Mouse (Mus musculus) intestine, embryonic 15.5 days (tissue): ENCODE measurements around the gene Ltb4r1. TPM values are rescaled to one million over a fixed set of nuclear protein-coding genes. Genes with fewer than 3 reads are reported as not detected.

Experiments
- ATAC-seq: fragments of 200-750 bp; cut with Nextera tagmentation; 2 replicates; pipeline ENCODE4 v1.8.0; 2017; ENCODE audit warnings: moderate TSS enrichment, moderate library complexity
- H3K27ac ChIP-seq: fragments of 300-500 bp; sonication (generic); 2 replicates; pipeline ENCODE4 v1.5.1; 2015; ENCODE audit warnings: mild to moderate bottlenecking, inconsistent platforms
- H3K27me3 ChIP-seq: fragments of 300-500 bp; sonication (generic); replicated peaks from 2 replicates; pipeline ENCODE4 v1.6.1; 2015; ENCODE audit warnings: inconsistent platforms
- H3K36me3 ChIP-seq: fragments of 300-500 bp; sonication (generic); 2 replicates; pipeline ENCODE4 v1.6.1; 2015; ENCODE audit warnings: inconsistent platforms
- H3K4me1 ChIP-seq: fragments of 300-500 bp; sonication (generic); replicated peaks from 2 replicates; pipeline ENCODE4 v1.6.1; 2015; ENCODE audit warnings: inconsistent platforms
- H3K4me2 ChIP-seq: fragments of 300-500 bp; sonication (generic); replicated peaks from 2 replicates; pipeline ENCODE4 v1.6.1; 2015; ENCODE audit warnings: mild to moderate bottlenecking, inconsistent platforms
- H3K4me3 ChIP-seq: fragments of 300-500 bp; sonication (generic); replicated peaks from 2 replicates; pipeline ENCODE4 v1.5.1; 2015; ENCODE audit warnings: inconsistent platforms
- H3K9ac ChIP-seq: fragments of 300-500 bp; sonication (generic); 2 replicates; pipeline ENCODE4 v1.6.1; 2015; ENCODE audit warnings: inconsistent platforms
- H3K9me3 ChIP-seq: fragments of 300-500 bp; sonication (generic); 2 replicates; pipeline ENCODE4 v1.6.1; 2016; ENCODE audit warnings: inconsistent platforms
- WGBS: fragments of 180-500 bp; shearing (Covaris S2); methylation state at CpG from one replicate; pipeline ENCODE4 v1.1.7; 2015; 5-methylcytosine and 5-hydroxymethylcytosine counted together
- polyA plus RNA-seq: library from polyadenylated mRNA; unstranded; fragments of >200 nt; fragmentation: Nextera tagmentation; extraction: Ambion mirVana; gene quantifications from 2 replicates; pipeline ENCODE4 v1.2.1, GENCODE M21; 2015

Gene Ltb4r1
- polyA plus RNA-seq, 1 experiment from 2014 or later = 0.93 TPM

GRCm38 (mm10) chr14:55727889-55728685, 37.7 kb upstream of the Ltb4r1 start:
- 59% methylated on average over 8 of the region's 8 CpGs for WGBS
- no peak overlapping the region for H3K4me3 ChIP-seq
- no peaks in the 10 kb centered on the region for H3K36me3 ChIP-seq
- no peak for ATAC-seq
- no peak overlapping the region for H3K9ac ChIP-seq
- no peaks in the 10 kb centered on the region for H3K4me1 ChIP-seq
- H3K27me3 ChIP-seq = no peaks in the 10 kb centered on the region
- no peaks in the 10 kb centered on the region for H3K9me3 ChIP-seq
- no peak overlapping the region for H3K4me2 ChIP-seq
- H3K27ac ChIP-seq = no peak overlapping the region

GRCm38 (mm10) chr14:55730116-55730515, 35.6 kb upstream of the Ltb4r1 start:
- no peaks in the 10 kb centered on the region for H3K27me3 ChIP-seq
- H3K4me1 ChIP-seq = 0 out of 2 replicates have a peak, but pooled peaks cover 9% of the 10 kb centered on the region
- H3K4me2 ChIP-seq = no peak overlapping the region
- no peak overlapping the region for H3K9ac ChIP-seq
- no peak overlapping the region for H3K27ac ChIP-seq
- 82% methylated on average over 7 of the region's 7 CpGs for WGBS
- no peak overlapping the region for H3K4me3 ChIP-seq
- H3K36me3 ChIP-seq = no peaks in the 10 kb centered on the region
- no peak for ATAC-seq
- no peaks in the 10 kb centered on the region for H3K9me3 ChIP-seq

- no peak overlapping the region for H3K9ac ChIP-seq
- H3K4me2 ChIP-seq = no peak overlapping the region
- no peak for ATAC-seq
- H3K27ac ChIP-seq = no peak overlapping the region
- H3K27me3 ChIP-seq = no peaks in the 10 kb centered on the region
- H3K36me3 ChIP-seq = no peaks in the 10 kb centered on the region
- 83% methylated on average over 7 of the region's 7 CpGs for WGBS
- no peak overlapping the region for H3K4me3 ChIP-seq
- H3K4me1 ChIP-seq = 0 out of 2 replicates have a peak, but pooled peaks cover 9% of the 10 kb centered on the region
- no peaks in the 10 kb centered on the region for H3K9me3 ChIP-seq
These were observed 35.2 kb upstream of the Ltb4r1 start for GRCm38 (mm10) chr14:55730531-55731032.

- Histone ChIP-seq H3K36me3 (peaks cover 5% of the 10 kb centered on the region; the same call in 1 of the 2 replicates), H3K4me1 (0 out of 2 replicates have a peak, but pooled peaks cover 21% of the 10 kb centered on the region), H3K9ac (no peak overlapping the region), H3K27me3 (no peaks in the 10 kb centered on the region), H3K9me3 (no peaks in the 10 kb centered on the region), H3K4me2 (no peak overlapping the region), H3K27ac (no peak overlapping the region), H3K4me3 (no peak overlapping the region)
- ATAC-seq = peak; percentile 59
- 55% methylated on average over 10 of the region's 10 CpGs for WGBS
These were observed 31.9 kb upstream of the Ltb4r1 start for GRCm38 (mm10) chr14:55733889-55734288.

- no peak overlapping the region for H3K4me2 ChIP-seq
- H3K9ac ChIP-seq = no peak overlapping the region
- H3K4me3 ChIP-seq = no peak overlapping the region
- H3K4me1 ChIP-seq = 0 out of 2 replicates have a peak, but pooled peaks cover 21% of the 10 kb centered on the region
- H3K9me3 ChIP-seq = no peaks in the 10 kb centered on the region
- ATAC-seq = peak; percentile 20
- H3K36me3 ChIP-seq = peaks cover 6% of the 10 kb centered on the region; the same call in 1 of the 2 replicates
- H3K27me3 ChIP-seq = no peaks in the 10 kb centered on the region
- 62% methylated on average over 7 of the region's 7 CpGs for WGBS
- no peak overlapping the region for H3K27ac ChIP-seq
These were observed 30.9 kb upstream of the Ltb4r1 start for GRCm38 (mm10) chr14:55734869-55735268.

- Histone ChIP-seq H3K4me3 (no peak overlapping the region), H3K9me3 (no peaks in the 10 kb centered on the region), H3K27me3 (no peaks in the 10 kb centered on the region), H3K27ac (peak overlapping the region; percentile 34; the same call in 1 of the 2 replicates), H3K4me2 (0 out of 2 replicates have a peak overlapping the region, but pooled peaks have one; percentile 26), H3K4me1 (0 out of 2 replicates have a peak, but pooled peaks cover 21% of the 10 kb centered on the region), H3K36me3 (peaks cover 10% of the 10 kb centered on the region), H3K9ac (no peak overlapping the region)
- peak; percentile 82 for ATAC-seq
- WGBS = 30% methylated on average over 3 of the region's 3 CpGs
These were observed 30.4 kb upstream of the Ltb4r1 start for GRCm38 (mm10) chr14:55735334-55735733.

- no peak overlapping the region for H3K9ac ChIP-seq
- 0 out of 2 replicates have a peak, but pooled peaks cover 21% of the 10 kb centered on the region for H3K4me1 ChIP-seq
- peaks cover 13% of the 10 kb centered on the region for H3K36me3 ChIP-seq
- no peak for ATAC-seq
- no peaks in the 10 kb centered on the region for H3K27me3 ChIP-seq
- H3K27ac ChIP-seq = peak overlapping the region; percentile 34; the same call in 1 of the 2 replicates
- H3K4me2 ChIP-seq = peak overlapping the region; percentile 26; the same call in 1 of the 2 replicates
- H3K9me3 ChIP-seq = no peaks in the 10 kb centered on the region
- 56% methylated on average over 4 of the region's 4 CpGs for WGBS
- no peak overlapping the region for H3K4me3 ChIP-seq
These were observed 30.0 kb upstream of the Ltb4r1 start for GRCm38 (mm10) chr14:55735758-55736157.

- peaks cover 13% of the 10 kb centered on the region for H3K36me3 ChIP-seq
- H3K9me3 ChIP-seq = no peaks in the 10 kb centered on the region
- no peaks in the 10 kb centered on the region for H3K27me3 ChIP-seq
- no peak overlapping the region for H3K9ac ChIP-seq
- no peak overlapping the region for H3K4me3 ChIP-seq
- ATAC-seq = no peak
- H3K4me2 ChIP-seq = no peak overlapping the region
- WGBS = 75% methylated on average over 9 of the region's 9 CpGs
- H3K4me1 ChIP-seq = 0 out of 2 replicates have a peak, but pooled peaks cover 21% of the 10 kb centered on the region
- no peak overlapping the region for H3K27ac ChIP-seq
These were observed 28.6 kb upstream of the Ltb4r1 start for GRCm38 (mm10) chr14:55737086-55737687.

- Histone ChIP-seq H3K27ac (no peak overlapping the region), H3K9ac (0 out of 2 replicates have a peak overlapping the region, but pooled peaks have one; percentile 30), H3K27me3 (no peaks in the 10 kb centered on the region), H3K4me2 (peak overlapping the region; percentile 48), H3K36me3 (peaks cover 8% of the 10 kb centered on the region), H3K9me3 (no peaks in the 10 kb centered on the region), H3K4me1 (peaks cover 26% of the 10 kb centered on the region), H3K4me3 (peak overlapping the region; percentile 10; the same call in 1 of the 2 replicates)
- peak; percentile 72 for ATAC-seq
- WGBS = 17% methylated on average over 10 of the region's 10 CpGs
These were observed 22.1 kb upstream of the Ltb4r1 start for GRCm38 (mm10) chr14:55743711-55744110.

- H3K27ac ChIP-seq = peak within 1 kb of the TSS; percentile 56
- peaks cover 26% of the 10 kb centered on the region for H3K4me1 ChIP-seq
- H3K9ac ChIP-seq = peak within 1 kb of the TSS; percentile 81
- peaks cover 15% of the 10 kb centered on the region for H3K36me3 ChIP-seq
- H3K4me3 ChIP-seq = peak within 1 kb of the TSS; percentile 92
- peak within 1 kb of the TSS; percentile 89 for H3K4me2 ChIP-seq
- 1% methylated on average over 42 of the region's 48 CpGs for WGBS
- no peaks in the 10 kb centered on the region for H3K27me3 ChIP-seq
- peak; percentile 95 for ATAC-seq
- no peaks in the 10 kb centered on the region for H3K9me3 ChIP-seq
These were observed 20.4 kb upstream of the Ltb4r1 start, which contains the start of the genes Dhrs1 and Nop9 for GRCm38 (mm10) chr14:55745180-55745860. Dhrs1 (minus strand) TSS chr14:55745690. Nop9 (plus strand) TSS chr14:55745693.

GRCm38 (mm10) chr14:55745861-55746237, 19.9 kb upstream of the Ltb4r1 start:
- Histone ChIP-seq H3K4me2 (peak overlapping the region; percentile 89), H3K36me3 (peaks cover 17% of the 10 kb centered on the region; the same call in 1 of the 2 replicates), H3K4me1 (peaks cover 26% of the 10 kb centered on the region), H3K9me3 (no peaks in the 10 kb centered on the region), H3K27me3 (no peaks in the 10 kb centered on the region), H3K4me3 (peak overlapping the region; percentile 92), H3K27ac (peak overlapping the region; percentile 51; the same call in 1 of the 2 replicates), H3K9ac (peak overlapping the region; percentile 81)
- under 1% methylated on average over 31 of the region's 31 CpGs for WGBS
- ATAC-seq = no peak
